Mouse (Mus musculus): ENCODE data around the gene Olfr1044.
"Not testable (repeated sequence)": the region's sequence is repeated elsewhere in the genome, so short reads cannot be mapped to it uniquely, and the experiment has no call there.

Gene Olfr1044

GRCm38 (mm10) chr2:86177720-86178119, at the start of gene Olfr1044:
Gene Olfr1044 (minus strand): TSS chr2:86177820.
- DNase-seq = no peak

GRCm38 (mm10) chr2:86219214-86219613, 41.6 kb upstream of the Olfr1044 start, which contains the start of gene Olfr1046:
Gene Olfr1046 (minus strand): TSS chr2:86219314.
- DNase-seq = no peak

- DNase-seq = no peak
Observed at GRCm38 (mm10) chr2:86202909-86203308, 25.3 kb upstream of the Olfr1044 start, which contains the start of gene Olfr1045. Gene Olfr1045 (minus strand): TSS chr2:86203009.

GRCm38 (mm10) chr2:86195863-86196262, 18.2 kb upstream of the Olfr1044 start:
- no peak for DNase-seq

DNA sequence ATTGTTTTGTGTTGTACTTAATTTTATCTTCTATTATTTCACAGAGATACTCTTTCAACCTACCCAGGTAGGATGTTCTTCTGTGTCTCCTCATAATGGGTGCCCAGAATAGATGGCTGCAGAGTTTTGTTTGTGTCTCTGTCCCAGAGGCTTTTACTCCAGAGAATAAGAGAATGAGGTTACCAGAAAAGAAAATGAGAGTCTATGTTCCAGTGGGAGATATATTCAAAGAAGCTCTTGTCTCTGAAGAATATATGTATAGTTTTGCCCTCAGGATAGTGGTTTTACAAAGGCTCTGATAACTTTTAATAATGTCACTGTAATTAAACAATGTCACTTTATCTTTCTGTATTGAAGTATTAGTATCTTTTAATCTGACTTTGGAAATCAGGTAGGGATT, 8.0 kb upstream of the Olfr1044 start, which contains the start of gene Olfr52:
Gene Olfr52 (minus strand): TSS at position 101 of the 400 bp plus-strand sequence.
- no peak for DNase-seq

- DNase-seq = no peak
Observed at GRCm38 (mm10) chr2:86179950-86180349, 2.3 kb upstream of the Olfr1044 start.

DNA sequence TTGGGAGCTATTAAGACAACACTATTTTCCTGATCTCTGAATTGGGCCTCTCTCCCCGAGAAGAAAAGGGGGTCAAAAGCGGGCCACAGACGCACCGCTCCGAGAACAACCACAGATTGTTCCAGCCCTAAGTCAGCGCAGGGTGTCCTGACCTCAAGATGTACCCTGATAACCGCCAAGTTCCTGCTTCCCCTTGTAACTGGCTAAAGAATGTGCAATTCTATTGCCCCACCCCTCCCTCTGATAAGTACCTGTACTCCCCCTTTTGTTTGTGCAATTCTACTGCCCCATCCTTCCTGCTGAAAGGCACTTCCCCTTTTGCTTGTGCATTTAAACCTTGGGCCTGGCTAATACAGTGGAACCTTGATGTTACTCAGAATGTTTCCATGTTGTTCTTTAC, 2.2 kb downstream of the Olfr1044 start:
- DNase-seq = not testable (repeated sequence)

GRCm38 (mm10) chr2:86167422-86167821, 10.2 kb downstream of the Olfr1044 start, which contains the start of gene Olfr1043:
Gene Olfr1043 (minus strand): TSS chr2:86167522.
- no peak for DNase-seq

DNA sequence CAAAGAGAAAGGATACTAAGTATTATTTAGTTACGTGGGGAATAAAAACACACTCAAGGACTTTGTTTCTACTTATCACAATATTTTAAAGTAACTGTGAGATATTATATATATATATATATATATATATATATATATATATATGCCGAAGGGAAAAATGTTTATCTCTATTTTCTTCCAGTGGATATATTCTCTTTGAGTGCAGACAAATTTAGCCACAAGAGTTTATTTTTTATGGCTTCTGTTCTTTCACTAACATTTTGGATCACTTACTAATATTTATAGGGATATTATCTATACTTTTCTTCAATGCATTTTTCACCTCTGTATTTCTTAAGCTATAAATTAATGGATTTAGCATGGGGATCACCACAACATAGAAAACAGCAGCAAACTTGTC, 15.9 kb downstream of the Olfr1044 start, which contains the start of gene Olfr1042:
Gene Olfr1042 (minus strand): TSS at position 101 of the 400 bp plus-strand sequence.
- DNase-seq = no peak

GRCm38 (mm10) chr2:86146632-86147031, 31.0 kb downstream of the Olfr1044 start, which contains the start of gene Olfr1040:
Gene Olfr1040 (minus strand): TSS chr2:86146732.
- DNase-seq = no peak

DNA sequence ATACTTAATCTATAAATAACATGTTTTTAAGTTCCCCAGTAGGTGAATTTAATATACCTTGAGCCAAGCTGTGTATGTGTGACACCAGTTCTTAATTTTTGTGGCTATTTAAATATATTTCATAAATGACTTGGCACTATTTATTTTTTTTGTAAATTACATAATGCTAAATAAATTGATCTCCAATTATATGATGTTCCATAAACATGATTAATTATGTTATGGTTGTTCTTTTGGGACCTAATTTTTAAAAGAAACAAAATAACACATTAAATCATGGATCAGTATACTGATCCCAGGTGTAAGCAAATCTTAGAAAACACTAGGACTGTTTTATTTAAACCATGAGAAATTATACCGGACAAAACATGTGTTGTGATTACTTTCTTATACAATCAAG, 41.8 kb downstream of the Olfr1044 start, which contains the start of gene Olfr1039:
Gene Olfr1039 (minus strand): TSS at position 101 of the 400 bp plus-strand sequence.
- DNase-seq = no peak
